Mouse (Mus musculus): ENCODE results near the gene Pcnt. TPM values are rescaled to one million over a fixed set of nuclear protein-coding genes. Genes with fewer than 3 reads are reported as not detected.

Gene Pcnt
- 18.4 and 21.1 TPM in 2 replicates for polyA plus RNA-seq (2012; rRNA removed)

DNA sequence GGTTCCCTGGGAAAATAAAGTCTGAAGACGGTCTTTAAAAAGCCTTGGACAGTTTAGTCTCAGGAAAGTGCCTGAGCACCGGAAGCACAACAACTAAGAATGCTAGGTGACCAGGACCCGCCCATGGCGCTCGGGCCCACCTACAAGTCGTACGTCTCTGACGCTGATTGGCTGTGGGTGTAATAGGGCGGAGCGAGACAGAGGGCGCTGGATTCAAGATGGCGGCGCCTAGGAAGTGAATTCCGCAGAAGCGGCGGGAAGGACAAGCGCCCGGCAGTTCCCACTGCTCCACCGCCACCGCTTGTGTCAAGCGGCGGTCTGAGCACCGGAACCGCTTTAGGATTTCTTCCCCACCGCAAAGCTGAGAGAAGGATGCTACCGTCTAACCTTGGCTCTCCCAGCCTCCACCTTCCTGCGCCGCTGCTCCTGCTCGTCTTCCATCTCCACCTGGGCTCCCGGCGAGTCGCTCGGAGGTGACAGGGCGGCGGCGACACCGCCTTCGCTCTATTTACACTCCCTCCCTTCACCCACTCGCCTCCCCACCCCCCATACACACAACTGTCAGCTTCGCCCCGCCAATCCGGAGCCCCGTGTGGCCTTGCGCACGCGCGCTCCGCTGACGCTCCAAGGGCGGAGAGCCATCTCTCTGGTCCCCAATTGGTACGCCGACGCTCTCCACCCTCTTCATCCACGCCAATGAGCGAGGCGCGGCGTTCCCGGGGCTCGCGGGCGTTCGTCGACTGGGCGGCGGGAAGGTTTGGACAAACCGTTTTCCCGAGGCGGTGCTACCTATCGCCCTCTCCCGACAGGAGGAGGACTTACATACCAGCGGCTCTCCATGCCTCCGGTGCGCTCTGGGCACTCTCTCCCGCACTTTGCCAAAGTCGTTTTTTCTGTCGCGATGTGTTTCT is at the start of gene Pcnt:
Pcnt (minus strand) TSS at position 609 of the 911 bp plus-strand sequence.
- DNase-seq (ENCODE audit: low read depth in 1 of 2, low spot score in 2 of 2): peak; percentile 92 to 93
- H3K27ac ChIP-seq (ENCODE audit: insufficient read depth, low read length): peak within 1 kb of the TSS; percentile 95
- TF ChIP-seq CTCF (IDR thresholded peaks at IDR 0.05; ENCODE audit: extremely low read depth, insufficient read depth, insufficient read length, insufficient replicate concordance) (peak; percentile 50; the same call in 1 of the 2 replicates), POLR2A (IDR thresholded peaks at IDR 0.05; ENCODE audit: low read depth, low read length) (0 out of 2 replicates have a peak, but pooled peaks have one; percentile 13)
- WGBS: under 1% methylated on average over 78 of the region's 78 CpGs
- H3K4me1 ChIP-seq (ENCODE audit: control insufficient read depth, insufficient read depth, insufficient read length): no peaks in the 10 kb centered on the region; the same call in 1 of the 2 replicates
- H3K4me3 ChIP-seq (ENCODE audit: extremely low read depth, insufficient read depth, insufficient read length): peak within 1 kb of the TSS; percentile 91
- peaks cover 4% of the 10 kb centered on the region; the same call in 1 of the 2 replicates for H3K36me3 ChIP-seq (ENCODE audit: control insufficient read depth, insufficient read depth, low read length)
- no peaks in the 10 kb centered on the region for H3K27me3 ChIP-seq (ENCODE audit: control insufficient read depth, insufficient read depth, low read length)

DNA sequence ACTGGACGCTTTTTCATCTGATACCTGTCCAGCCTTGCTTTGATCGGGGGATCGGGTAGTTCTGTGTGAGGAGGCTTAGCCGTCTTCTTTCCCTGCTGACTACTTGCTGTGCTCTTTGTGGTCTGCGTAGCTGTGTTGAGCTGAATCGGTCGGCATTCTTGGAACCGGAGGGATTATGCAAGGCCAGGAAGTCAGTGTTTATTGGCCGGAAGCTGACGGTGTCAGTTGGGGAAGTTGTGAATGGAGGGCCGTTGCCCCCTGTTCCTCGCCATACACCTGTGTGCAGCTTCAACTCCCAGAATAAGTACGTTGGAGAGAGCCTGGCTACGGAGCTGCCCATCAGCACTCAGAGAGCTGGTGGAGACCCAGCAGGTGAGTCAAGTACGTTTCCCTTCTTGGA is 46.6 kb upstream of the Pcnt start:
- H3K27ac ChIP-seq (ENCODE audit: insufficient read depth, low read length): no peak overlapping the region
- no peak overlapping the region for H3K4me3 ChIP-seq (ENCODE audit: extremely low read depth, insufficient read depth, insufficient read length)
- H3K36me3 ChIP-seq (ENCODE audit: control insufficient read depth, insufficient read depth, low read length): peaks cover 60% of the 10 kb centered on the region
- H3K27me3 ChIP-seq (ENCODE audit: control insufficient read depth, insufficient read depth, low read length): no peaks in the 10 kb centered on the region
- no peak for TF ChIP-seq POLR2A (IDR thresholded peaks at IDR 0.05; ENCODE audit: low read depth, low read length)
- TF ChIP-seq CTCF (IDR thresholded peaks at IDR 0.05; ENCODE audit: extremely low read depth, insufficient read depth, insufficient read length, insufficient replicate concordance): no peak
- H3K4me1 ChIP-seq (ENCODE audit: control insufficient read depth, insufficient read depth, insufficient read length): no peaks in the 10 kb centered on the region
- 65% methylated on average over 15 of the region's 15 CpGs for WGBS
- no peak for DNase-seq (ENCODE audit: low read depth in 1 of 2, low spot score in 2 of 2)

DNA sequence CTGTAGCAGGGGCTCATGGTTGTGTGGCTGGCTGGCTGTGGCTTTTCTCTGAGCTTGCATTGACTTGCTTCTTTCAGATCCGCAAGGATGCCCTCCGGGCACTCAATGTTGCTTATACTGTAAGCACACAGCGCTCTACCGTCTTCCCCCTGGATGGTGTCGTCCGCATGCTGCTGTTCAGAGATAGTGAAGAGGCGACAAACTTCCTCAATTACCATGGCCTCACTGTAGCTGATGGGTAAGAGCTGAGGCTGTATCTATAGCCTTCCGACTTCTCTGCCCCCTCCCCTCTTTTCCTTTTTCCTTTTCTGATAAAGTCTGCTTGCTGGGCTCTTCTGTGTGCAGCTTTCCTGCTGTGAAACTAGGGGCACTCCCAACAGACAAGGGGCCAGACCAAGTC is 45.7 kb upstream of the Pcnt start:
- no peak for TF ChIP-seq POLR2A (IDR thresholded peaks at IDR 0.05; ENCODE audit: low read depth, low read length)
- WGBS: 82% methylated on average over 8 of the region's 8 CpGs
- no peak for DNase-seq (ENCODE audit: low read depth in 1 of 2, low spot score in 2 of 2)
- Histone ChIP-seq H3K36me3 (ENCODE audit: control insufficient read depth, insufficient read depth, low read length) (peaks cover 58% of the 10 kb centered on the region), H3K27ac (ENCODE audit: insufficient read depth, low read length) (no peak overlapping the region), H3K4me1 (ENCODE audit: control insufficient read depth, insufficient read depth, insufficient read length) (no peaks in the 10 kb centered on the region), H3K4me3 (ENCODE audit: extremely low read depth, insufficient read depth, insufficient read length) (no peak overlapping the region), H3K27me3 (ENCODE audit: control insufficient read depth, insufficient read depth, low read length) (no peaks in the 10 kb centered on the region)

DNA sequence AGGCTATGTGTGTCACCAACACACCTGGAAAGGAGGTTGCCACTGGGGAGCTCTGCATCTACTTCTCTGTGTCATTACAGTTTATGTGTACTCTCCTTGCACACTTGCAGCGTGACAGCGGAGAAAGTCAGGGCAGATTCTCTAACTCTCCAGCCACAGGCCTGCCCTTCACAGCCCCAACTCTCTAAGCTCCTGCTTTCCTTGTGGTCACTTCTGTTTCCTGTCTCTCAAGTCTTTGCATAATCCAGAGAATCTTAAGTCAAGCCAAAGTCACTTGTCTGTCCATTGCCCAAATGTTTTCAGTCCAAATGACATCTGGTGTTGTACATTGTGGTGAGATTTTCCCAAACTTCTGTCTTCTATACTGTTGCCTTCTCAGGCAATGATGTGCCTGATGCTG is 43.7 kb upstream of the Pcnt start:
- H3K27ac ChIP-seq (ENCODE audit: insufficient read depth, low read length): no peak overlapping the region
- TF ChIP-seq CTCF (IDR thresholded peaks at IDR 0.05; ENCODE audit: extremely low read depth, insufficient read depth, insufficient read length, insufficient replicate concordance) (no peak), POLR2A (IDR thresholded peaks at IDR 0.05; ENCODE audit: low read depth, low read length) (no peak)
- H3K27me3 ChIP-seq (ENCODE audit: control insufficient read depth, insufficient read depth, low read length): no peaks in the 10 kb centered on the region
- no peak overlapping the region for H3K4me3 ChIP-seq (ENCODE audit: extremely low read depth, insufficient read depth, insufficient read length)
- 85% methylated on average over 2 of the region's 2 CpGs for WGBS
- peaks cover 62% of the 10 kb centered on the region for H3K36me3 ChIP-seq (ENCODE audit: control insufficient read depth, insufficient read depth, low read length)
- H3K4me1 ChIP-seq (ENCODE audit: control insufficient read depth, insufficient read depth, insufficient read length): no peaks in the 10 kb centered on the region
- DNase-seq (ENCODE audit: low read depth in 1 of 2, low spot score in 2 of 2): no peak

DNA sequence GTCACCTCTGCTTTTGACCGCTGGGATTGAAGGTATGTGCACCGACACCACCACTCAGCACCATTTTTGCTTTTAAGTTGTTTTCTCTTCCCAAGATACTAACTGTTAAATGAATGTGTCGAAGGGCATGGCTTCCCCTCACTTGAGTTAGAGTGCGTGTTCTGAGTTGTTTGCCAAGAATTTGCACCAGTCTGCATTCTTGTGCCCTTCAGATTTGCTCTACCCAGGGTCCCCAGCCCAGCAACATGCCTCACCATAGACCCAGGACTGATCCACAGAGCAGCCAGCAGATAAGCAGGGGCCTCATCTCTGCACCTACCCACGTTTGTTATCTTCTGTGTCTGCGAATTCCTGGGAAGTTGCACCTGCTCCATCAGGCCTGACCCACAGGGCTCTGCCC is 38.9 kb upstream of the Pcnt start:
- Histone ChIP-seq H3K27me3 (ENCODE audit: control insufficient read depth, insufficient read depth, low read length) (no peaks in the 10 kb centered on the region), H3K36me3 (ENCODE audit: control insufficient read depth, insufficient read depth, low read length) (peaks cover 59% of the 10 kb centered on the region), H3K4me3 (ENCODE audit: extremely low read depth, insufficient read depth, insufficient read length) (no peak overlapping the region), H3K4me1 (ENCODE audit: control insufficient read depth, insufficient read depth, insufficient read length) (no peaks in the 10 kb centered on the region), H3K27ac (ENCODE audit: insufficient read depth, low read length) (no peak overlapping the region)
- TF ChIP-seq POLR2A (IDR thresholded peaks at IDR 0.05; ENCODE audit: low read depth, low read length): no peak
- TF ChIP-seq CTCF (IDR thresholded peaks at IDR 0.05; ENCODE audit: extremely low read depth, insufficient read depth, insufficient read length, insufficient replicate concordance): no peak
- WGBS: 93% methylated on average over 6 of the region's 6 CpGs
- no peak for DNase-seq (ENCODE audit: low read depth in 1 of 2, low spot score in 2 of 2)

DNA sequence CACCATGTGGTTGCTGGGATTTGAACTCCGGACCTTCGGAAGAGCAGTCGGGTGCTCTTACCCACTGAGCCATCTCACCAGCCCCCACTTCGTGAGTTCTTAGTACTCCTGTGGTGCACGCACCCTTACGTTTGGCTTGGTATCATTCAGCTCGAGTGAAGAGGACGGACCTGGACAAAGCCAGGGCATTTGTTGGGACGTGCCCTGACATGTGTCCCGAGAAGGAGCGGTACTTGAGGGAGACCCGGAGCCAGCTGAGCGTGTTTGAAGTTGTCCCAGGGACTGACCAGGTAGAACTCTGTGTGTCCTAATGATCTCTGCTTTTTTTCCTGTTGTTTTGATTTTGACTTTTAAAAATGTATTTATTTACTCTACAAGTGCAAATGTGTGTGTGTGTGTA is 38.3 kb upstream of the Pcnt start:
- 93% methylated on average over 13 of the region's 13 CpGs for WGBS
- Histone ChIP-seq H3K4me3 (ENCODE audit: extremely low read depth, insufficient read depth, insufficient read length) (no peak overlapping the region), H3K27ac (ENCODE audit: insufficient read depth, low read length) (no peak overlapping the region), H3K36me3 (ENCODE audit: control insufficient read depth, insufficient read depth, low read length) (peaks cover 56% of the 10 kb centered on the region), H3K27me3 (ENCODE audit: control insufficient read depth, insufficient read depth, low read length) (no peaks in the 10 kb centered on the region), H3K4me1 (ENCODE audit: control insufficient read depth, insufficient read depth, insufficient read length) (no peaks in the 10 kb centered on the region)
- no peak for DNase-seq (ENCODE audit: low read depth in 1 of 2, low spot score in 2 of 2)
- TF ChIP-seq POLR2A (IDR thresholded peaks at IDR 0.05; ENCODE audit: low read depth, low read length) (no peak), CTCF (IDR thresholded peaks at IDR 0.05; ENCODE audit: extremely low read depth, insufficient read depth, insufficient read length, insufficient replicate concordance) (no peak)

DNA sequence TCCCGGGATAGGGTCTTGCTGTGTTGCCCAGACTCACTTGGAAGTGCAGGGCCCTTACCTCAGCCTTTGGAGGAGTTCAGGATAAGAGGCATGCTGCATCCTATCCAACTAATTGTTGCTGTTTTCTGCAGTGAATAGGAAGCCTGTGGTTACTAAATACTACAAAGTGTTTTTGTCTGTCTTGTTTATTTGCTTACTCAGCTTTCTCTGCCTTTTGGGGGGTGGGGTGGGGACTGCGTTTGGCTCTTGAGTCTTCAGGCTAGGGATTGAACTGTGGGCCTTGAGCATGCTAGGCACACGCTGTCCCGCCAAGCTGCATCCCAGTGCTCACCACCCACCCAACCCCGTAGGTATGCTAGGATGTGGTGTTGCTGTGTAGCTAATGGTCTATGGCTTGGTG is 31.2 kb upstream of the Pcnt start:
- no peak for TF ChIP-seq CTCF (IDR thresholded peaks at IDR 0.05; ENCODE audit: extremely low read depth, insufficient read depth, insufficient read length, insufficient replicate concordance)
- TF ChIP-seq POLR2A (IDR thresholded peaks at IDR 0.05; ENCODE audit: low read depth, low read length): no peak
- no peak overlapping the region for H3K27ac ChIP-seq (ENCODE audit: insufficient read depth, low read length)
- no peaks in the 10 kb centered on the region for H3K27me3 ChIP-seq (ENCODE audit: control insufficient read depth, insufficient read depth, low read length)
- no peak for DNase-seq (ENCODE audit: low read depth in 1 of 2, low spot score in 2 of 2)
- WGBS: 88% methylated on average over 5 of the region's 5 CpGs
- no peaks in the 10 kb centered on the region; the same call in 1 of the 2 replicates for H3K4me1 ChIP-seq (ENCODE audit: control insufficient read depth, insufficient read depth, insufficient read length)
- H3K4me3 ChIP-seq (ENCODE audit: extremely low read depth, insufficient read depth, insufficient read length): no peak overlapping the region
- peaks cover 43% of the 10 kb centered on the region for H3K36me3 ChIP-seq (ENCODE audit: control insufficient read depth, insufficient read depth, low read length)
